Mouse (Mus musculus) hindbrain, embryonic 11.5 days (tissue): ENCODE measurements around the gene Kif21b. TPM values are rescaled to one million over a fixed set of nuclear protein-coding genes. Genes with fewer than 3 reads are reported as not detected.

Experiments
- ATAC-seq: fragments of 200-750 bp; cut with Nextera tagmentation; 2 replicates; pipeline ENCODE4 v1.8.0; 2017; ENCODE audit warnings: mild to moderate bottlenecking, moderate TSS enrichment, moderate library complexity; ENCODE audit not compliant: low FRiP score
- DNase-seq: peaks from one replicate; pipeline ENCODE4 v3.0.0-alpha.2; 2015; ENCODE audit warnings: low spot score
- H3K27ac ChIP-seq: fragments of 300-500 bp; sonication (generic); 2 replicates; pipeline ENCODE4 v1.5.1; 2014; ENCODE audit warnings: mild to moderate bottlenecking, low read depth, low read length
- H3K27me3 ChIP-seq: fragments of 300-500 bp; sonication (generic); 2 replicates; pipeline ENCODE4 v1.6.1; 2014; ENCODE audit warnings: mild to moderate bottlenecking, low read length, moderate library complexity, mixed read lengths; ENCODE audit not compliant: control insufficient read depth, insufficient read depth
- H3K36me3 ChIP-seq: fragments of 300-500 bp; sonication (generic); 2 replicates; pipeline ENCODE4 v1.6.1; 2014; ENCODE audit warnings: mild to moderate bottlenecking, low read length, moderate library complexity, mixed read lengths; ENCODE audit not compliant: control insufficient read depth, insufficient read depth
- H3K4me1 ChIP-seq: fragments of 300-500 bp; sonication (generic); replicated peaks from 2 replicates; pipeline ENCODE4 v1.6.1; 2014; ENCODE audit warnings: low read length, mixed read lengths; ENCODE audit not compliant: control insufficient read depth, insufficient read depth
- H3K4me2 ChIP-seq: fragments of 300-500 bp; sonication (generic); replicated peaks from 2 replicates; pipeline ENCODE4 v1.6.1; 2014; ENCODE audit warnings: mild to moderate bottlenecking, low read depth, low read length
- H3K4me3 ChIP-seq: fragments of 300-500 bp; sonication (generic); 2 replicates; pipeline ENCODE4 v1.5.1; 2014; ENCODE audit warnings: low read depth, low read length
- H3K9ac ChIP-seq: fragments of 300-500 bp; sonication (generic); 2 replicates; pipeline ENCODE4 v1.6.1; 2014; ENCODE audit warnings: low read depth, low read length
- H3K9me3 ChIP-seq: fragments of 300-500 bp; sonication (generic); 2 replicates; pipeline ENCODE4 v1.6.1; 2016; ENCODE audit warnings: low read length; ENCODE audit not compliant: control insufficient read depth
- WGBS: fragments of 180-500 bp; shearing (Covaris S2); extraction: QIAGEN DNeasy Blood & Tissue Kit; methylation state at CpG from one replicate; pipeline ENCODE4 v1.1.7; 2014; 5-methylcytosine and 5-hydroxymethylcytosine counted together
- polyA plus RNA-seq: library from polyadenylated mRNA; unstranded; fragments of >200 nt; fragmentation: Nextera tagmentation; extraction: Ambion mirVana; gene quantifications from 2 replicates; pipeline ENCODE4 v1.2.1, GENCODE M21; 2014

Gene Kif21b
- 17.7 and 24.4 TPM in 2 replicates for polyA plus RNA-seq

DNA sequence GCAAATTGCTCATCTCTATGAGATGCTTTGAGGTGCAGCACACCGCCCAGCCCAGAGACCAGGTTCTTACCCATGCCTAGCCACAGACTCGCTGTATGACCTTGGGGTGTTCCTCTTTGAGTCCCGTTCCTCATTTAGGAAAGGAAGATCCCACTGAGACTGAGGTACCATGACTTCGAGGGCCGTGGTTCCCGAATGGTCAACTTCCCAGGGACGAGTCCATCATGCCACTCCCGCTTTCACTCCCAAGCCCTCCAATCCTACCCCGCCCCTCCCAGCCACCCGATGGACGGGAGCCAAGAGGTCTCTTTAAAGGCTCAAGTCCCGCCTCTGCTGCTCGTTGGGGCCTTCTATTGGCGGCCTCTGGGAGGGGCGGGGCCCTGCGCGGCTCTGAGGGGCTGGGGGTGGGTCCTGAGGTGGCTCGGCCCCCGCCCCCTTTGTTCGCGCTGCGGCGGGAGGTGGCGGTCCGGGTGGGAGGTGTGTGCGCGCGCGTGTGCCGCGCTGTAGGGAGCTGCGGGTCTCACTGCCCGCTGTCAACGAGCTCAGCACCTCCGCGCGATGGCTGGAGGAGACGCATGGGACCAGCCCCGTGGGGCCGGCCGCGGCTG, at the start of gene Kif21b:
Kif21b (plus strand) TSS at position 439 of the 608 bp plus-strand sequence.
- no peaks in the 10 kb centered on the region for H3K9me3 ChIP-seq
- H3K4me1 ChIP-seq = peaks cover 4% of the 10 kb centered on the region
- H3K36me3 ChIP-seq = no peaks in the 10 kb centered on the region
- WGBS = 2% methylated on average over 42 of the region's 42 CpGs
- H3K27me3 ChIP-seq = no peaks in the 10 kb centered on the region
- H3K4me3 ChIP-seq = peak within 1 kb of the TSS; percentile 78
- peak; percentile 94 for ATAC-seq
- peak within 1 kb of the TSS; percentile 80 for H3K27ac ChIP-seq
- peak; percentile 96 for DNase-seq
- H3K4me2 ChIP-seq = peak within 1 kb of the TSS; percentile 70
- peak within 1 kb of the TSS; percentile 67 for H3K9ac ChIP-seq

DNA sequence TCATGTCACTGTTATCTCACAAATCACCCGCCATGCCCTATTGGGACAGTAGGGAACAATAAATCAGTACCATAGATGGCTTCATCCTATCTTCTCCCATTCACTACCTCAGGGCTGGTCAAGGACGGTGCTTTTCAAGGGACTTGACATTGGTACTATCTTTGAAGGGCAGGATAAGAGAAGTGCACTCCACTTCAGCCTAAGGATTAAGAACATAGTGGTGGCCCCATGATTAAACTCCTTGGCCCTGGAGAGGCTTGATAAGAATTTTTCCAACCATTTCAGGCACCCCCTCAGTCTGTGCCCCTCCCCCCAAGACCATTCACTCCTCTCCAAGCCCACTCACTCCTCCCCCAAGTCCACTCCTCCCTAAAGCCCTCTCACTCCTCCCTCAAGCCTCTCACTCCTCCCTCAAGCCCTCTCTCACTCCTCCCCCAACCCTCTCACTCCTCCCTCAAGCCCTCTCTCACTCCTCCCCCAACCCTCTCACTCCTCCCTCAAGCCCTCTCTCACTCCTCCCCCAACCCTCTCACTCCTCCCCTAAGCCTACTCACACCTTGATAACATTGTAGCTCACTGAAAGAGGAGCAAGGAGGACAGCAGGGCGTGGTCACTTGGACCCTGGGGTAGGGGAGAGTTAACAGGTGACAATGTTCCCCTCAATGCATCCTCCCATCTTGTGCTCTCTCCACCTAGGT, 45.1 kb upstream of the Kif21b start:
- Histone ChIP-seq H3K4me2 (no peak overlapping the region), H3K27me3 (no peaks in the 10 kb centered on the region), H3K9me3 (no peaks in the 10 kb centered on the region), H3K4me1 (no peaks in the 10 kb centered on the region), H3K27ac (no peak overlapping the region), H3K4me3 (no peak overlapping the region), H3K36me3 (no peaks in the 10 kb centered on the region), H3K9ac (no peak overlapping the region)
- ATAC-seq (no peak), DNase-seq (no peak)
- WGBS = 84% methylated on average over 3 of the region's 3 CpGs

DNA sequence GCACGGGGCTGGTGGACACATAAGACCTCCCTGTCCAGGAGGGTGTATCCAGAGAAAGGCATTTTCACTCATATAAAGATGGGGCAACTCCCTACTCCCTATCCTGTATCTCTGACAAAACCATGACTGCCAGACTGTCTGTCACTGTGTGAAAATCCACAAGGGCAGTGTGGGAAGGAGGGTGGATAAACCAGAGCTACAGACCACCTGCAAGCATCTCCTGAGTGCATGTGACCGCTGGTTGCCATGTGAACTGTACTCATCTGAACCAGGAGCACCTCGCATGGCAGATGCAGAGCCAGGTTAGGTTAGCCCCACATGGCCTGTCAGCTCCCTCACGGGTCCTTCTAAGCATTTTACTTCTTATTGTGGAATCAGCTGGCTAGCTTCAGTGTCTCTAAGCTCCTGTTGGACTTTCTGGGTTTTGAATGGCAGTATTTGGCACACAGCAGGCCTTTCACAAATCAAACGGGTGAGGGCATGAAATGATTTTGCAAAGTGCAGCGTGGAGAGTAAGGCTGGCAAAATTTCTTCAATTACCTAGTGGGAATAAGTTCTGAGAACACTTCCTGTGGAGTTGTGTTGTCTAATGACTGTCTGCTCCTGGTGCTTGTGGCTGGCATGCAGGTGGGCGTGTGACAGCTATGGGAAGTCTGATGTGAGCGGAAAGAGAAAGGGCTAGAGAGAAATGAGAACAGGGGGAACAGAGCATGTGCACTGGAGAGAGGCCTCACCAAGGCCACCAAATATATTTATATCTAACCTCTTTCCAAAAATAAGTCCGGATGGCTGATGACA, 41.6 kb upstream of the Kif21b start:
- H3K27me3 ChIP-seq = no peaks in the 10 kb centered on the region
- no peak overlapping the region for H3K27ac ChIP-seq
- WGBS = 80% methylated on average over 9 of the region's 9 CpGs
- no peak overlapping the region for H3K4me3 ChIP-seq
- no peaks in the 10 kb centered on the region for H3K9me3 ChIP-seq
- H3K4me1 ChIP-seq = no peaks in the 10 kb centered on the region
- no peaks in the 10 kb centered on the region for H3K36me3 ChIP-seq
- ATAC-seq = no peak
- no peak for DNase-seq
- no peak overlapping the region for H3K4me2 ChIP-seq
- no peak overlapping the region for H3K9ac ChIP-seq

DNA sequence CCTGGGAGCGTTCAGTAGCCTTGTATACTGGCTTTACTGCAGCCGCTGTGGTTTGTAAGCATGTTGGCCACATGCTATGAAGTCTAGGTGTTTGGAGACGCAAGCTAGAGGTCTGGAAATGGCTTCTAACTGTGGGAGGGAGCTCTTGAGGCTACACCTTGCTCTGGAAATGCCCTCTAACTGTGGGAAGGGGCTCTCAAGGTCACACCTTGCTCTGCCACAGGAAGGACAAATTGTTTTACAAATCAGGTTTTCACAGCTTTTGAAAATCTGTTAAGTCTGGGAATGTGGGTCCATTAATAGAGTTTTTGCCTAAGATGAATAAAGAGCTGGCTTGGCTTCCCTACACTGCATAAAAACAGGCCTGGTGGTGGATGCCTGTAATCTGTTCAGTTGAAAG, 37.5 kb upstream of the Kif21b start:
- Histone ChIP-seq H3K4me1 (no peaks in the 10 kb centered on the region), H3K36me3 (no peaks in the 10 kb centered on the region), H3K9ac (no peak overlapping the region), H3K9me3 (no peaks in the 10 kb centered on the region), H3K27me3 (no peaks in the 10 kb centered on the region), H3K4me3 (no peak overlapping the region), H3K4me2 (no peak overlapping the region), H3K27ac (no peak overlapping the region)
- no peak for ATAC-seq
- WGBS = 75% methylated on average over 3 of the region's 3 CpGs
- no peak for DNase-seq

DNA sequence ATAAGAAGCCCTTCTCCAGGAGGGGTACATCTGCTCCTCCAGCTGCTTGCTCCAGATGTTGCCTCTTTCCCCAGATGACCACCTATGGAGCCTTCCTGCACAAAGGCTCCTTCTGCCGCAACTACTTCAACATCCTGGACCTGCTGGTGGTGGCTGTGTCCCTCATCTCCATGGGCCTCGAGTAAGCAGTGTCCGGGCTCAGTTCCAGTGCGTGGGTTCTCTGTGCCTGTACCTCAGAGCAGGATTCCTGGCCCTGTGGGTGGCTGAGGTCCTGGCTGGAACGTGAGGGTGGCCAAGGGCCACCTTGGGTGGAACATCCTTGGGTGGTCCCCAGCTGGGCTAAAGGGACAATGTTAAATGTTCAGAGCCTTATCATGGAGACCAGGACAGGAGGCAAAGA, 36.4 kb upstream of the Kif21b start:
- Histone ChIP-seq H3K9ac (no peak overlapping the region), H3K4me1 (no peaks in the 10 kb centered on the region), H3K4me3 (no peak overlapping the region), H3K27me3 (no peaks in the 10 kb centered on the region), H3K4me2 (no peak overlapping the region), H3K27ac (no peak overlapping the region), H3K9me3 (no peaks in the 10 kb centered on the region), H3K36me3 (no peaks in the 10 kb centered on the region)
- DNase-seq = no peak
- 75% methylated on average over 5 of the region's 5 CpGs for WGBS
- ATAC-seq = no peak

DNA sequence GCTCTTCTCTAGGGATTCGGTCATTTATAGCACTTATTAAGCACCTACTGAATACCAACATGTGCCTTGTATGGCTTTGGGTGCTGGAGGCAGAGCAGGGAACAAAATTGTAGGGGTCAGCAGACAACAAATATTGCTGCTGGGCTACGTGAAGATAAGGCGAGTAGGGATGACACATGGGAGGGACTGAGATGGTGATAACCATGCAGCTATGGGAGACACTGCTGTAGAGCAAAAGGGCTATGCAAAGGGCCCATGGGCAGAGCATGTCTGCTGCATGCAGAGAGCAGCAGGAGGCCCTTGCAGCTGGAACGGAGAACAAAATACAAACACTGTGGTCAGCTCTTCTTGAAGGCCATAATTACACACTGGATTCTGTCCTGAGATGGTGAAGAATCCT, 29.1 kb upstream of the Kif21b start:
- ATAC-seq (no peak), DNase-seq (no peak)
- 78% methylated on average over 4 of the region's 4 CpGs for WGBS
- no peaks in the 10 kb centered on the region for H3K36me3 ChIP-seq
- no peaks in the 10 kb centered on the region for H3K27me3 ChIP-seq
- no peak overlapping the region for H3K9ac ChIP-seq
- H3K4me1 ChIP-seq = no peaks in the 10 kb centered on the region
- no peak overlapping the region for H3K4me3 ChIP-seq
- no peaks in the 10 kb centered on the region for H3K9me3 ChIP-seq
- H3K4me2 ChIP-seq = no peak overlapping the region
- no peak overlapping the region for H3K27ac ChIP-seq

DNA sequence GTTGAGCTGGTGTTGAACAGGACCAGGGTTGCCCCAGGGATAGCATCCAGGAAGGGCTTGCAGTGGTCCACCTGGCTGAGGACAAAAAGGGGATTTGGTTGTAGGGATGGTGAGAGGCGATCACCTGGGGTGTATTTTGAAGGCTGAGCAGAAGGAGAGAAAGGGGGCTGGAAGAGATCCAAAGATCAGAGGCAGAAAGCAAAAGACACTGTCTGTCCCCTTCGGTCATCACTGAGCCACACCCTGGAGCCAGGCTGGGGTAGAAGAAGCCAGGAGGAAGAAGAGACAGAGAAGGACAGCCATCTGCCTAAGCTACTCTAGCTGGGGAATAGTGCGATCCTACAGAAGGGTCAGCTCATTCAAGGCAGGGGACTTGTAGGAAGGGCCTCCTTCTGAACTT, 28.6 kb upstream of the Kif21b start:
- WGBS = 72% methylated on average over 3 of the region's 3 CpGs
- H3K4me2 ChIP-seq = no peak overlapping the region
- no peak for DNase-seq

DNA sequence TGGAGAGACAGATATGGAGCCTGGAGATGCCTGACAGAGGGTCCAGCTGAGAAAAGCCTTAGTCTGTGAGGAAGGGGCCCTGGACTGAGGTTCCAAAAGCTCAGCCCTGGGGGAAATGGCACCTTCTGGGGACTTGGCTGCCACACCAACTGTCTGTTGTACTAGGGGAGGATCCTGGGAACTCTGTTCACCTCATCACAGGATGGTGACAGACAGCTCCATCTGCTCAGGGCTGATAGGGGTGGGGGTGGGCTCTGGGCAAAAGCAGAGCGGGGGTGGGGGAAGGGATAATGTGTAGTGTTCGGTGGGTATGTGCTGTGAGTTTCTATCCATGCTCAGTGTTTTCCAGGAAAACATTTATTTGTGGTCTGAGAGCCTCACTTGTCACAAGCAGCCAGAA, 28.2 kb upstream of the Kif21b start:
- Histone ChIP-seq H3K27me3 (no peaks in the 10 kb centered on the region), H3K36me3 (no peaks in the 10 kb centered on the region), H3K4me1 (no peaks in the 10 kb centered on the region), H3K9ac (no peak overlapping the region), H3K9me3 (no peaks in the 10 kb centered on the region), H3K4me2 (no peak overlapping the region), H3K27ac (no peak overlapping the region), H3K4me3 (no peak overlapping the region)
- WGBS = 77% methylated on average over 2 of the region's 2 CpGs
- ATAC-seq (peak; percentile 67; the same call in 1 of the 2 replicates), DNase-seq (no peak)

More for the DNA sequence above, 28.6 kb upstream of the Kif21b start:
- no peak for ATAC-seq
- H3K36me3 ChIP-seq = no peaks in the 10 kb centered on the region
- no peak overlapping the region for H3K9ac ChIP-seq
- H3K4me1 ChIP-seq = no peaks in the 10 kb centered on the region
- H3K27ac ChIP-seq = no peak overlapping the region
- no peak overlapping the region for H3K4me3 ChIP-seq
- H3K9me3 ChIP-seq = no peaks in the 10 kb centered on the region
- no peaks in the 10 kb centered on the region for H3K27me3 ChIP-seq
